Mouse (Mus musculus) lung, postnatal 10 days (tissue): ENCODE data around the gene Tnks2.

ENCODE experiments used
- DNase-seq: peaks from one replicate; pipeline ENCODE4 v3.0.0; 2021

Gene Tnks2

GRCm38 (mm10) chr19:36938008-36938407 lies 104.0 kb downstream of the Tnks2 start:
- DNase-seq: no peak

- DNase-seq: no peak
These were observed 106.0 kb downstream of the Tnks2 start for GRCm38 (mm10) chr19:36940064-36940463.
